In the genomic region with DNA sequence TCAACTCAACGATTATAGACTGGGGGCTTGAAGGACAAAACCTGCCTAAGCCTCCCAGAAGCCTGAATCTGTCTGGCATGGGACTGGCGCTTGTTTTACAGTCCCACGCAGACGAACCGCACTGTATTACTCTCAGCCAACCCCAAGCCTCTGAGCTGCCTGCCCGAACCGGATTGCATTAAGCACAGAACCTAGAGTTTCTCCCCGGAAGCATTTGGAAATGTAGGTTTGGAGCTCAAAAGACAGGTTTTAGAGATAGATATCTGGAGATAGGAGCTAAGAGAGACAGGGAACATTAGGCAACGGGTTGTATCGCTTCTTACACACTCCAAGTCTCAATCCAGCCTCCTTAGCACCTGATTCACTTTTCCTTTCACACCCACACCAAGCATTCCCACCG, we compare ENCODE assay signal across 25 mouse cellular contexts.
"Had no signal": no experiment of that assay in that cellular context is flagged by ENCODE, and none has a peak within 500 bp of the region (broad histone marks: within the 10 kb centered on the region; RNA-seq: fewer than 3 reads in every experiment).

No protein-coding gene starts in this region.

- H3K27ac ChIP-seq: heart, embryonic 10.5 days; hindbrain, embryonic 10.5 days; hindbrain, embryonic 12.5 days; hindbrain, embryonic 14.5 days; intestine, embryonic 15.5 days; kidney, embryonic 15.5 days; kidney, postnatal 0 days; limb, embryonic 12.5 days; liver, embryonic 12.5 days; liver, embryonic 14.5 days had no signal

- H3K36me3 ChIP-seq: heart, embryonic 10.5 days; heart, embryonic 12.5 days; hindbrain, embryonic 10.5 days; hindbrain, embryonic 12.5 days; intestine, embryonic 15.5 days; kidney, embryonic 15.5 days; limb, embryonic 12.5 days; liver, embryonic 12.5 days had no signal

- H3K4me2 ChIP-seq: heart, embryonic 12.5 days; hindbrain, embryonic 12.5 days; hindbrain, embryonic 14.5 days; intestine, embryonic 15.5 days; kidney, embryonic 15.5 days; limb, embryonic 12.5 days; liver, embryonic 12.5 days had no signal

- H3K27me3 ChIP-seq: heart, embryonic 12.5 days; hindbrain, embryonic 12.5 days had no signal

- H3K9me3 ChIP-seq: heart, embryonic 10.5 days; heart, embryonic 12.5 days; hindbrain, embryonic 10.5 days; hindbrain, embryonic 12.5 days; intestine, embryonic 15.5 days; kidney, embryonic 15.5 days; limb, embryonic 12.5 days; liver, embryonic 12.5 days had no signal

- ATAC-seq: hindbrain, embryonic 16.5 days; inflammation-experienced regulatory T-cells, adult 6 months; intestine, embryonic 15.5 days; intestine, postnatal 0 days; liver, embryonic 12.5 days had no signal

- H3K4me3 ChIP-seq: heart, embryonic 10.5 days; heart, embryonic 12.5 days; hindbrain, embryonic 10.5 days; hindbrain, embryonic 12.5 days; intestine, embryonic 15.5 days; kidney, embryonic 15.5 days; limb, embryonic 12.5 days; liver, embryonic 12.5 days had no signal

- DNase-seq: gastrocnemius, postnatal 14 days; gastrocnemius, postnatal 36 days; heart, postnatal 10 days; heart, postnatal 4 days; kidney, adult 2 months; kidney, adult 9 months; kidney, postnatal 14 days; kidney, postnatal 36 days; layer of hippocampus, adult 9-11 months; layer of hippocampus, postnatal 36 days; left cerebral cortex, postnatal 4 days had no signal

- H3K4me1 ChIP-seq: intestine, embryonic 15.5 days had no signal

- H3K9ac ChIP-seq: heart, embryonic 12.5 days; hindbrain, embryonic 12.5 days; hindbrain, embryonic 14.5 days; intestine, embryonic 15.5 days; kidney, embryonic 15.5 days; limb, embryonic 12.5 days; liver, embryonic 12.5 days; liver, embryonic 14.5 days had no signal
